Mouse (Mus musculus) embryonic facial prominence, embryonic 15.5 days (tissue): ENCODE results near the gene Psma6. TPM values are rescaled to one million over a fixed set of nuclear protein-coding genes. Genes with fewer than 3 reads are reported as not detected.
"Not testable (repeated sequence)": the region's sequence is repeated elsewhere in the genome, so short reads cannot be mapped to it uniquely, and the experiment has no call there.

Source experiments
- ATAC-seq: fragments of 200-750 bp; cut with Nextera tagmentation; 2 replicates; pipeline ENCODE4 v1.8.0; 2017; ENCODE audit warnings: low read depth, moderate TSS enrichment; ENCODE audit not compliant: insufficient number of reproducible peaks, low FRiP score, low TSS enrichment
- H3K27ac ChIP-seq: fragments of 300-500 bp; sonication (generic); replicated peaks from 2 replicates; pipeline ENCODE4 v1.5.1; 2015; ENCODE audit warnings: mild to moderate bottlenecking, inconsistent platforms
- H3K27me3 ChIP-seq: fragments of 300-500 bp; sonication (generic); 2 replicates; pipeline ENCODE4 v1.6.1; 2015; ENCODE audit warnings: inconsistent platforms
- H3K36me3 ChIP-seq: fragments of 300-500 bp; sonication (generic); 2 replicates; pipeline ENCODE4 v1.6.1; 2015; ENCODE audit warnings: mild to moderate bottlenecking, inconsistent platforms
- H3K4me1 ChIP-seq: fragments of 300-500 bp; sonication (generic); 2 replicates; pipeline ENCODE4 v1.6.1; 2015; ENCODE audit warnings: inconsistent platforms
- H3K4me2 ChIP-seq: fragments of 300-500 bp; sonication (generic); replicated peaks from 2 replicates; pipeline ENCODE4 v1.6.1; 2015; ENCODE audit warnings: mild to moderate bottlenecking, inconsistent platforms
- H3K4me3 ChIP-seq: fragments of 300-500 bp; sonication (generic); replicated peaks from 2 replicates; pipeline ENCODE4 v1.5.1; 2015; ENCODE audit warnings: mild to moderate bottlenecking, inconsistent platforms
- H3K9ac ChIP-seq: fragments of 300-500 bp; sonication (generic); 2 replicates; pipeline ENCODE4 v1.6.1; 2015; ENCODE audit warnings: inconsistent platforms
- H3K9me3 ChIP-seq: fragments of 300-500 bp; sonication (generic); replicated peaks from 2 replicates; pipeline ENCODE4 v1.6.1; 2016; ENCODE audit warnings: inconsistent platforms
- WGBS: fragments of 180-500 bp; shearing (Covaris S2); methylation state at CpG from one replicate; pipeline ENCODE4 v1.1.7; 2015; 5-methylcytosine and 5-hydroxymethylcytosine counted together
- polyA plus RNA-seq: library from polyadenylated mRNA; unstranded; fragments of >200 nt; fragmentation: Nextera tagmentation; extraction: Ambion mirVana; gene quantifications from 2 replicates; pipeline ENCODE4 v1.2.1, GENCODE M21; 2015

The Psma6 gene
- 379 and 380 TPM in 2 replicates for polyA plus RNA-seq

- Histone ChIP-seq H3K36me3 (peaks cover 4% of the 10 kb centered on the region; the same call in 1 of the 2 replicates), H3K4me2 (no peak within 1 kb of the TSS), H3K9ac (no peak within 1 kb of the TSS), H3K27ac (no peak within 1 kb of the TSS), H3K9me3 (no peaks in the 10 kb centered on the region), H3K4me3 (no peak within 1 kb of the TSS), H3K27me3 (no peaks in the 10 kb centered on the region), H3K4me1 (no peaks in the 10 kb centered on the region)
- WGBS: 66% methylated on average over 10 of the region's 10 CpGs
- no peak for ATAC-seq
Observed at GRCm38 (mm10) chr12:55384023-55384749, at the start of gene Psma6. TSS of gene Psma6 (plus strand) at chr12:55384222.

- H3K36me3 ChIP-seq, H3K27me3 ChIP-seq, ATAC-seq, H3K4me3 ChIP-seq, H3K27ac ChIP-seq, H3K9ac ChIP-seq, H3K9me3 ChIP-seq, H3K4me2 ChIP-seq, H3K4me1 ChIP-seq: not testable (repeated sequence)
- 90% methylated on average over 1 of the region's 2 CpGs for WGBS
Observed at GRCm38 (mm10) chr12:55338490-55338889, 45.5 kb upstream of the Psma6 start.

- H3K27ac ChIP-seq, ATAC-seq, H3K4me3 ChIP-seq, H3K4me1 ChIP-seq, H3K9ac ChIP-seq, H3K27me3 ChIP-seq, H3K36me3 ChIP-seq, H3K9me3 ChIP-seq, H3K4me2 ChIP-seq: not testable (repeated sequence)
- 54% methylated on average over 1 of the region's 1 CpGs for WGBS
Observed at GRCm38 (mm10) chr12:55343045-55343444, 41.0 kb upstream of the Psma6 start.

- no peaks in the 10 kb centered on the region for H3K36me3 ChIP-seq
- H3K4me1 ChIP-seq: peaks cover 3% of the 10 kb centered on the region; the same call in 1 of the 2 replicates
- 80% methylated on average over 11 of the region's 11 CpGs for WGBS
- H3K27ac ChIP-seq: peak overlapping the region; percentile 60; the same call in 1 of the 2 replicates
- no peak for ATAC-seq
- no peaks in the 10 kb centered on the region for H3K9me3 ChIP-seq
- no peak overlapping the region for H3K9ac ChIP-seq
- H3K4me2 ChIP-seq: no peak overlapping the region
- H3K4me3 ChIP-seq: no peak overlapping the region
- H3K27me3 ChIP-seq: no peaks in the 10 kb centered on the region
Observed at GRCm38 (mm10) chr12:55343998-55344397, 40.0 kb upstream of the Psma6 start.

- Histone ChIP-seq H3K9me3 (no peaks in the 10 kb centered on the region), H3K27me3 (no peaks in the 10 kb centered on the region), H3K4me2 (no peak overlapping the region), H3K27ac (peak overlapping the region; percentile 60; the same call in 1 of the 2 replicates), H3K4me3 (no peak overlapping the region), H3K36me3 (no peaks in the 10 kb centered on the region), H3K4me1 (peaks cover 3% of the 10 kb centered on the region; the same call in 1 of the 2 replicates), H3K9ac (no peak overlapping the region)
- ATAC-seq: no peak
- WGBS: 80% methylated on average over 13 of the region's 13 CpGs
Observed at GRCm38 (mm10) chr12:55344583-55344982, 39.4 kb upstream of the Psma6 start.

- Histone ChIP-seq H3K36me3 (no peaks in the 10 kb centered on the region), H3K9me3 (no peaks in the 10 kb centered on the region), H3K27ac (no peak overlapping the region), H3K27me3 (no peaks in the 10 kb centered on the region), H3K4me2 (no peak overlapping the region), H3K4me3 (no peak overlapping the region), H3K4me1 (peaks cover under 1% of the 10 kb centered on the region; the same call in 1 of the 2 replicates), H3K9ac (no peak overlapping the region)
- 65% methylated on average over 6 of the region's 6 CpGs for WGBS
- ATAC-seq: no peak
Observed at GRCm38 (mm10) chr12:55353423-55353822, 30.6 kb upstream of the Psma6 start.

- H3K4me3 ChIP-seq: no peak overlapping the region
- H3K36me3 ChIP-seq: no peaks in the 10 kb centered on the region
- no peak; the same call in 1 of the 2 replicates for ATAC-seq
- no peak overlapping the region for H3K4me2 ChIP-seq
- peaks cover 4% of the 10 kb centered on the region; the same call in 1 of the 2 replicates for H3K4me1 ChIP-seq
- no peaks in the 10 kb centered on the region for H3K9me3 ChIP-seq
- no peak overlapping the region for H3K9ac ChIP-seq
- H3K27ac ChIP-seq: no peak overlapping the region
- no peaks in the 10 kb centered on the region for H3K27me3 ChIP-seq
- 46% methylated on average over 4 of the region's 4 CpGs for WGBS
Observed at GRCm38 (mm10) chr12:55354904-55355303, 29.1 kb upstream of the Psma6 start.

- WGBS: 36% methylated on average over 1 of the region's 1 CpGs
- Histone ChIP-seq H3K4me3 (no peak overlapping the region), H3K4me2 (no peak overlapping the region), H3K9me3 (no peaks in the 10 kb centered on the region), H3K9ac (no peak overlapping the region), H3K27me3 (no peaks in the 10 kb centered on the region), H3K27ac (no peak overlapping the region), H3K36me3 (no peaks in the 10 kb centered on the region), H3K4me1 (peaks cover 4% of the 10 kb centered on the region; the same call in 1 of the 2 replicates)
- no peak for ATAC-seq
Observed at GRCm38 (mm10) chr12:55357303-55357702, 26.7 kb upstream of the Psma6 start.

GRCm38 (mm10) chr12:55360929-55361328 is 23.1 kb upstream of the Psma6 start:
- Histone ChIP-seq H3K4me2 (no peak overlapping the region), H3K4me3 (no peak overlapping the region), H3K9ac (no peak overlapping the region), H3K27me3 (no peaks in the 10 kb centered on the region), H3K4me1 (peaks cover 4% of the 10 kb centered on the region; the same call in 1 of the 2 replicates), H3K27ac (no peak overlapping the region), H3K9me3 (no peaks in the 10 kb centered on the region), H3K36me3 (no peaks in the 10 kb centered on the region)
- ATAC-seq: no peak
- WGBS: 76% methylated on average over 5 of the region's 5 CpGs

GRCm38 (mm10) chr12:55365083-55365482 is 18.9 kb upstream of the Psma6 start:
- no peaks in the 10 kb centered on the region for H3K36me3 ChIP-seq
- H3K27ac ChIP-seq: no peak overlapping the region

GRCm38 (mm10) chr12:55372424-55373055 is 11.5 kb upstream of the Psma6 start:
- WGBS: 77% methylated on average over 3 of the region's 3 CpGs
- no peak overlapping the region for H3K9ac ChIP-seq
- H3K4me3 ChIP-seq: no peak overlapping the region
- H3K4me2 ChIP-seq: no peak overlapping the region
- H3K27me3 ChIP-seq: no peaks in the 10 kb centered on the region
- H3K9me3 ChIP-seq: no peaks in the 10 kb centered on the region
- no peaks in the 10 kb centered on the region for H3K36me3 ChIP-seq
- no peak for ATAC-seq
- H3K27ac ChIP-seq: no peak overlapping the region
- no peaks in the 10 kb centered on the region for H3K4me1 ChIP-seq

More at GRCm38 (mm10) chr12:55365083-55365482, 18.9 kb upstream of the Psma6 start:
- H3K9me3 ChIP-seq: no peaks in the 10 kb centered on the region
- H3K27me3 ChIP-seq: no peaks in the 10 kb centered on the region
- no peak overlapping the region for H3K4me2 ChIP-seq
- H3K9ac ChIP-seq: no peak overlapping the region
- no peak overlapping the region for H3K4me3 ChIP-seq
- 65% methylated on average over 2 of the region's 2 CpGs for WGBS
- H3K4me1 ChIP-seq: no peaks in the 10 kb centered on the region
- no peak for ATAC-seq
